Mouse (Mus musculus): ENCODE results near the gene Maneal.

Maneal gene

DNA sequence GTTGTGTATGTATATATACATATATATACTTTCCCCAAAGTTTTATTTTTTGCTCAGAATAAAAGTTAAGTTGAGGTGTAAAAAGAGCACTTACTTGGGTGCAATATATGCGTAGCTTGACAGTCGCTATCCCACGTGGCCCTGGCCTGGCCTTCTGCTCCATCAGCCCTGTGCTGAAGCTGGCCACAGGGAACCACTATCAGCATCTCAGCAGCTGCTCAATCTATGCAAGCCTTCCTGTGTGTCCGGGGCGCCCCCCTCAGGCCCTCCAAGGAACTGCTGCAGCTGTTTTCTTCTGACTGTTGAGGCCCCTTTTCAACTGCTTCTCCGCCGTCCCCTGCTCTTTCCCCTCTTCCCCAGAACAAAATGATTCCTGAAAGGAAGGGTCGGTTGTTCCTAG is 14.4 kb downstream of the Maneal start:
- peak; percentile 70 to 85 for DNase-seq

DNA sequence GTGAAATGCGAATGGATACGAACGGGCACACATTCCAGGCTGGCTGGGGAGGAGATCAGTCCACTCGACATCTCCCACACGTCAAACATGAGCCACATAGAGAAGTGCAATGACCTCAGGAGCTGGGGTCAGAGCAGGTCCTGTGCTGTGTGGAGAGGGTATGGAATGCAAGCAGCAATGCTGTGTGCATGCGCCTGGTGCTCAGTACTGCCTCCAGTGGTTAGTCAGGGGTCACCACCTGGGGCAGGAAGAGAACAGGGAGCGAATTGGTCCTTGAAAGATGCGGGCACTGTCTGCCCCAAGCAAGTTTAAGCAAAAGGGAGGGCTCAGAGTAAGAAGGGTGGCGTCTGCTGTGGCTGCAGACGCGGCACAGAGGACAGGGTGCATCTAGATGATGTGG is 18.5 kb downstream of the Maneal start:
- DNase-seq: peak; percentile 14 to 43

DNA sequence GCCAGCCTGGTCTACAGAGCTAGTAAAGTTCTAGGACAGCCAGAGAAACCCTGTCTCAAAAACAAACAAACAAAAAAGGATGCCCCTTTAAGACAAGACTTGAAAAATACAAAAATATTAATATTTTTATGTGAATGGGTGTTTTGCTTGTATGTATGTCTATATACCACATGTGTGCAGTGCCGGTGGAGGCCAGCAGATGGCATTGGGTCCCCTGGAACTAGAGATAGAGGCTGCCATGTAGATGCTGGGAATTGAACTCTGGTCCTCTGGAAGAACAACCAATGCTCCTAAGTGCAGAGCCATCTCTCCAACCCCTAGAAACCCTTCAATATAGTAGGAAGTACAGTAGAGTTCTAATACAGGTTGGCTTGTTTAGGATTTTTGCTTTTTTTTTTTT is 21.0 kb downstream of the Maneal start:
- DNase-seq: no peak

GRCm38 (mm10) chr4:124838035-124838700 is 23.8 kb downstream of the Maneal start:
- no peak for DNase-seq

DNA sequence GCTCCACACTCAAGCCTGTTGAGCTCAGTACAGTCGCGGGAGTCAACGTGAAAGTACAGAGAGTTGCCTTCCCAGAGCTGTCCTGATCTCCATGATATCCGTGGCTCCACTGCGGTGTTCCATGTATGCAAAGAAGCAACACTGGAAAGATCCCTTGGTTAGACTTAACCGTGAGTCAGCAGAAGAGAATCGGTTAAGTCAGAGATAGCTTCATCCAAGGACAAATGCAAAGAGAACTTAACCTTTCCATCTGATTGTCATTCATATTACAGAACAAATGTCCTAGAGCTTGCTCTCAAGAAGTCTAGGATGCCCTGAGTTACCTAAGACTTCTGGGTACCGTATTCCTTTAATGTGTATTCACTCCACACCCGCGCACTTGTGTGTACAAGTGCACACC is 29.2 kb downstream of the Maneal start:
- no peak for DNase-seq

DNA sequence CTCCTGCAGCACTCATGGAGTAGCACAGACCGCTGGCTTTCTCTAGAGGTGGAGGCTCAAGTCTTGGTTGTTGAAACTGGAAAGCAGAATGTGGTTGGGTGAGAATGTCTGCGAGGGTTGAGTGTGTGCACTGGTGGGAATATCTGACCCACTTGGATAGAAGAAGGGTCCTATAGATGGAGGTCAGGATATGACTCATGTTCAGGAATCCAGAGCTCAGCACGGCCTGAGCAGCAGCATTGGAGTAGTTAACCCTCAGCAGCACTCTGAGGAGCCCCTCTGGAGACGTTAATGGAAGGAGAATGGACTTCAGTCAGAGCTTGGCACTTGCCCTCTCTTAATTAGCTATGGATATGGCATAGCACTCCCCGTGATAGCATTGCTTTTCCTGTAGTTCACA is 32.3 kb downstream of the Maneal start:
- DNase-seq: no peak

DNA sequence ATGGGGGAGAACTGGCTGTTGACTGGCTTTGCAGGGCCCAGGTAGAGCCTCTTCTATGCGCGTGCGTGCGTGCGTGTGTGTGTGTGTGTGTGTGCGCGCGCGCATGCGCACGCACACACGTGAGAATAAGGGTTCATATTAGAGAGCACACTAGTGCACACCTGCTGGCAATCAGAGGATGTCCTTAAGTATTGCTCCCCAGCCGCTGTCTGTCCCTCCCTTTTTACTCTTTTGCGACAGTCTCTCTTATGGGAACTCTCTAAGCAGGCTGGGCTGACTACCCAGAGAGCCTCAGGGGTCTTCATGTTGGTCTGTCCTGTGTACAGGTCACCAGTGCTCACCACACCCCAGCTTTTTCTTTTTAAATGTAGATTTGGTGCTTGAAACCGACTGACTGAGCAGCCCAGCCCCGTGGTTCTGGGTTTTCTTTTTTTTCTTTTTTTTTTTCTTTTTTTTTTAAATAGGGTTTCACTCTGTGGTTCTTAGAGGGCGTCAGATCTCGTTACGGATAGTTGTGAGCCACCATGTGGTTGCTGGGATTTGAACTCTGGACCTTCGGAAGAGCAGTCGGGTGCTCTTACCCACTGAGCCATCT is 36.5 kb downstream of the Maneal start:
- DNase-seq: no peak

DNA sequence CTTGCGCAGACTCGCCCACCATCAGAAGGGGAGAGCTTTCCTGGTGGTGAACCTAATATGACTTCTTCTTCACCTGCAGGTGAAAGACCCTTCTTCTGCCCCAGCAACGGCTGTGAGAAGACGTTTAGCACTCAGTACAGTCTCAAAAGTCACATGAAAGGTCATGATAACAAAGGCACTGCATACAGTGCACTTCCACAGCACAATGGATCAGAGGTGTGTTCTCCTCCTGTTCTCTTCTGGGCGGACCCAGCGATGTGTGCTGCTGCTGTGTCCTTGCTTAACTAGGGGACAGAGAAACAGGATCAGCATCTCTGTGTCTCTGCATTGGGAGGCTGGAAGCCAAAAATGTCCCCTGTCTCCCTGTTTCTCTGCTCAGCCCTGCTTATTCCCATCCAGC is 37.0 kb downstream of the Maneal start:
- DNase-seq: no peak

- DNase-seq: no peak
Measured at GRCm38 (mm10) chr4:124818832-124819231, 43.1 kb downstream of the Maneal start.

- DNase-seq: peak; percentile 74
Measured at GRCm38 (mm10) chr4:124817803-124818202, 44.2 kb downstream of the Maneal start.

GRCm38 (mm10) chr4:124815901-124816300 is 46.1 kb downstream of the Maneal start:
- no peak for DNase-seq

- no peak for DNase-seq
Measured at GRCm38 (mm10) chr4:124811347-124811975, 50.5 kb downstream of the Maneal start.

DNA sequence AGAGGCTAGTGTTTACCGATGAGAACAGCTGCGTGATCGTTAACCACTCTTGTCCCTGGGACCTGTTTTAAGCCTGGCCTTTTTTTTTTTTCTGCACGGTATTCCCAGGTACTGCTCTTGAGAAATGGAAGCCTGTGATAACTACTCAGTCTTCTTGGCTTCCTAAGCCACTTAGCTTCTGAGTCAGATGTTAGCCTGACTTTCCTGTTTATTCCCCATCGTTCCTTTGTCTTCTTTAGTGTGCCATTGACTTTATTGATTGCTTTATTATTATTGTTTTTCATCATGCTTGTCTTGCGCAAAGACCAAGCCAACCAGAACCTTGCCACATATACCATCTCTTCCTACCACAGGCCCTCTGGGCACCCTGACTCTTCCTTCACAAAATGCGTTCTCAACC is 51.9 kb downstream of the Maneal start:
- DNase-seq: no peak

- DNase-seq: peak; percentile 51 to 59
Measured at GRCm38 (mm10) chr4:124809136-124809883, 52.7 kb downstream of the Maneal start.

DNA sequence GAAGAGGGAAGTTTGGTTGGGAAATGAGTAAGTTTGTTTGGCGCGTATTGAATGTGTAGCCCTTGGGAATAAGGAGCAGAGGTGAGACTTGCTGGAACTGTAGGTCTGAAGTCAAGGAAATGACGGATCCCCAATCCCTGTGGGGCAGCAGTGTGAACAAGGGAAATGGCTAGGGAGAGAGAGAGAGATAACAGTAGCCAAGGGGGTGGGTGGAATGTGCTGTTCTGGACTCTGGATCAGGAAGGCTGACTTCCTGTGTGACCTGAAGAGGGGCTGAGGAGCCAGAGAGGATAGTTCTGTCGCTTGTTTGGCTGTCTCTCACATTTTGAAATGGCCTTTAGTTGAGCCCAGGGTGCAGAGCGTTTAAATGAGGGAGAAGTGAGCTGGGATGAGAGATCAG is 53.5 kb downstream of the Maneal start:
- DNase-seq: peak; percentile 15 to 20
